Mouse (Mus musculus): ENCODE results near the gene Vgll4.

DNA sequence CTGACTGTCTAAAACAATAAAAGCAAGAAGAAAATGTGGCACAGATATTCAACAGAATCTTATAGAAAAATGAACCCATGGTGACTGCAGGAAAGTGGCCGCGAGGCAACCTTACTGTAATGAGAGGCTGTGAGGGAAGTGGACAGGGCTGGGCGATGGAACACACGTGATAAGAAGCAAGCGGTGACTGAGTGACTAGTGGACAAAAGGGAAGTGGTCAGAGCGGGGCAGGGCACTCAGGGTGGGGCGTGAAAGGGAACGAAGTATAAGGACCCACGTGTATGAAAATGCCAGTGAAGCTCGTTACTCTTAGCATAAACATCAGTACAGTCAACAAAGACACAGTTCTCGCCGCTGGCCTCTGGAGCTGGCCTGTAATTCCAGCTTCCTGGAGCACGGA, 45.7 kb upstream of the Vgll4 start:
- TF ChIP-seq CTCF (IDR thresholded peaks at IDR 0.05; ENCODE audit: control insufficient read depth, insufficient read depth, insufficient replicate concordance, low read depth, low read length) (no peak), POLR2A (IDR thresholded peaks at IDR 0.05; ENCODE audit: control insufficient read depth, low read depth, low read length) (no peak)

All from testis, adult 2 months (tissue).